Mouse (Mus musculus): ENCODE results near the gene Hoxa6. TPM values are rescaled to one million over a fixed set of nuclear protein-coding genes. Genes with fewer than 3 reads are reported as not detected.

Gene Hoxa6
- total and polyA plus RNA-seq, 2 experiments, result not detected

GRCm38 (mm10) chr6:52172501-52172900 is 36.0 kb downstream of the Hoxa6 start:
- TF ChIP-seq CTCF (IDR thresholded peaks at IDR 0.05; ENCODE audit: low read depth, low read length) (no peak), POLR2A (IDR thresholded peaks at IDR 0.05; ENCODE audit: extremely low read depth, insufficient read depth, low read length) (no peak)
- no peak for DNase-seq (ENCODE audit: extremely low read depth, low read depth, low spot score)
- Histone ChIP-seq H3K4me1 (ENCODE audit: control insufficient read depth, insufficient read depth, low read length) (no peaks in the 10 kb centered on the region), H3K9ac (ENCODE audit: low read depth, low read length) (peak overlapping the region; percentile 9), H3K36me3 (ENCODE audit: control insufficient read depth, insufficient read depth, low read length) (no peaks in the 10 kb centered on the region), H3K27me3 (ENCODE audit: control insufficient read depth, insufficient read depth, low read length) (peaks cover 11% of the 10 kb centered on the region; the same call in 1 of the 2 replicates), H3K27ac (replicated peaks; ENCODE audit: insufficient read depth, low read depth, low read length) (no peak overlapping the region), H3K79me2 (ENCODE audit: control insufficient read depth, insufficient read depth, low read length) (no peaks in the 10 kb centered on the region), H3K4me3 (ENCODE audit: insufficient read depth, low read depth, low read length) (peak overlapping the region; percentile 37; the same call in 1 of the 2 replicates)
- 9% methylated on average over 35 of the region's 35 CpGs for WGBS

- TF ChIP-seq CTCF (IDR thresholded peaks at IDR 0.05; ENCODE audit: low read depth, low read length) (no peak), POLR2A (IDR thresholded peaks at IDR 0.05; ENCODE audit: extremely low read depth, insufficient read depth, low read length) (no peak)
- H3K27ac ChIP-seq (replicated peaks; ENCODE audit: insufficient read depth, low read depth, low read length), result no peak overlapping the region
- H3K36me3 ChIP-seq (ENCODE audit: control insufficient read depth, insufficient read depth, low read length), result no peaks in the 10 kb centered on the region
- H3K4me1 ChIP-seq (ENCODE audit: control insufficient read depth, insufficient read depth, low read length), result no peaks in the 10 kb centered on the region; the same call in 1 of the 2 replicates
- H3K79me2 ChIP-seq (ENCODE audit: control insufficient read depth, insufficient read depth, low read length), result no peaks in the 10 kb centered on the region
- WGBS, result 31% methylated on average over 7 of the region's 7 CpGs
- H3K9ac ChIP-seq (ENCODE audit: low read depth, low read length), result no peak overlapping the region
- H3K4me3 ChIP-seq (ENCODE audit: insufficient read depth, low read depth, low read length), result no peak overlapping the region
- DNase-seq (ENCODE audit: extremely low read depth, low read depth, low spot score), result no peak
- H3K27me3 ChIP-seq (ENCODE audit: control insufficient read depth, insufficient read depth, low read length), result peaks cover 12% of the 10 kb centered on the region; the same call in 1 of the 2 replicates
Measured at GRCm38 (mm10) chr6:52171938-52172337, 36.6 kb downstream of the Hoxa6 start.

- H3K4me1 ChIP-seq (ENCODE audit: control insufficient read depth, insufficient read depth, low read length), result no peaks in the 10 kb centered on the region; the same call in 1 of the 2 replicates
- no peak for DNase-seq (ENCODE audit: extremely low read depth, low read depth, low spot score)
- H3K4me3 ChIP-seq (ENCODE audit: insufficient read depth, low read depth, low read length), result no peak overlapping the region
- H3K9ac ChIP-seq (ENCODE audit: low read depth, low read length), result no peak overlapping the region
- H3K79me2 ChIP-seq (ENCODE audit: control insufficient read depth, insufficient read depth, low read length), result no peaks in the 10 kb centered on the region
- H3K36me3 ChIP-seq (ENCODE audit: control insufficient read depth, insufficient read depth, low read length), result no peaks in the 10 kb centered on the region
- TF ChIP-seq POLR2A (IDR thresholded peaks at IDR 0.05; ENCODE audit: extremely low read depth, insufficient read depth, low read length) (no peak), CTCF (IDR thresholded peaks at IDR 0.05; ENCODE audit: low read depth, low read length) (no peak)
- H3K27ac ChIP-seq (replicated peaks; ENCODE audit: insufficient read depth, low read depth, low read length), result peak overlapping the region; percentile 30; the same call in 1 of the 2 replicates
- 14% methylated on average over 4 of the region's 4 CpGs for WGBS
- H3K27me3 ChIP-seq (ENCODE audit: control insufficient read depth, insufficient read depth, low read length), result peaks cover 12% of the 10 kb centered on the region; the same call in 1 of the 2 replicates
Measured at GRCm38 (mm10) chr6:52171331-52171730, 37.2 kb downstream of the Hoxa6 start.

GRCm38 (mm10) chr6:52170898-52171223 is 37.7 kb downstream of the Hoxa6 start:
- H3K36me3 ChIP-seq (ENCODE audit: control insufficient read depth, insufficient read depth, low read length), result no peaks in the 10 kb centered on the region
- no peak overlapping the region for H3K4me3 ChIP-seq (ENCODE audit: insufficient read depth, low read depth, low read length)
- peak; percentile 24 for DNase-seq (ENCODE audit: extremely low read depth, low read depth, low spot score)
- TF ChIP-seq CTCF (IDR thresholded peaks at IDR 0.05; ENCODE audit: low read depth, low read length), result no peak
- no peak for TF ChIP-seq POLR2A (IDR thresholded peaks at IDR 0.05; ENCODE audit: extremely low read depth, insufficient read depth, low read length)
- H3K27me3 ChIP-seq (ENCODE audit: control insufficient read depth, insufficient read depth, low read length), result peaks cover 10% of the 10 kb centered on the region; the same call in 1 of the 2 replicates
- H3K4me1 ChIP-seq (ENCODE audit: control insufficient read depth, insufficient read depth, low read length), result no peaks in the 10 kb centered on the region; the same call in 1 of the 2 replicates
- no peaks in the 10 kb centered on the region for H3K79me2 ChIP-seq (ENCODE audit: control insufficient read depth, insufficient read depth, low read length)
- no peak overlapping the region for H3K9ac ChIP-seq (ENCODE audit: low read depth, low read length)
- WGBS, result 10% methylated on average over 5 of the region's 5 CpGs
- H3K27ac ChIP-seq (replicated peaks; ENCODE audit: insufficient read depth, low read depth, low read length), result peak overlapping the region; percentile 30

GRCm38 (mm10) chr6:52170166-52170897 is 38.2 kb downstream of the Hoxa6 start:
- no peaks in the 10 kb centered on the region; the same call in 1 of the 2 replicates for H3K4me1 ChIP-seq (ENCODE audit: control insufficient read depth, insufficient read depth, low read length)
- H3K27me3 ChIP-seq (ENCODE audit: control insufficient read depth, insufficient read depth, low read length), result peaks cover 10% of the 10 kb centered on the region; the same call in 1 of the 2 replicates
- H3K36me3 ChIP-seq (ENCODE audit: control insufficient read depth, insufficient read depth, low read length), result no peaks in the 10 kb centered on the region
- 7% methylated on average over 40 of the region's 40 CpGs for WGBS
- peak overlapping the region; percentile 30 for H3K27ac ChIP-seq (replicated peaks; ENCODE audit: insufficient read depth, low read depth, low read length)
- peak overlapping the region; percentile 20; the same call in 1 of the 2 replicates for H3K4me3 ChIP-seq (ENCODE audit: insufficient read depth, low read depth, low read length)
- DNase-seq (ENCODE audit: extremely low read depth, low read depth, low spot score), result no peak
- no peak for TF ChIP-seq CTCF (IDR thresholded peaks at IDR 0.05; ENCODE audit: low read depth, low read length)
- TF ChIP-seq POLR2A (IDR thresholded peaks at IDR 0.05; ENCODE audit: extremely low read depth, insufficient read depth, low read length), result no peak
- no peaks in the 10 kb centered on the region for H3K79me2 ChIP-seq (ENCODE audit: control insufficient read depth, insufficient read depth, low read length)
- H3K9ac ChIP-seq (ENCODE audit: low read depth, low read length), result peak overlapping the region; percentile 47
